Mouse (Mus musculus): ENCODE measurements around the gene Mylk. TPM values are rescaled to one million over a fixed set of nuclear protein-coding genes. Genes with fewer than 3 reads are reported as not detected.

Mylk gene
- polyA plus RNA-seq, 1 experiment from 2014 or later = 3.0 TPM

- peaks cover 65% of the 10 kb centered on the region for H3K4me1 ChIP-seq
- WGBS = 77% methylated on average over 5 of the region's 5 CpGs
Observed at GRCm38 (mm10) chr16:34924324-34924723, 179.3 kb downstream of the Mylk start.

GRCm38 (mm10) chr16:34924937-34925618 is 180.1 kb downstream of the Mylk start:
- WGBS = 68% methylated on average over 6 of the region's 6 CpGs
- H3K4me1 ChIP-seq = peaks cover 65% of the 10 kb centered on the region
- peak overlapping the region; percentile 68 for H3K27ac ChIP-seq (replicated peaks)

More at GRCm38 (mm10) chr16:34924324-34924723, 179.3 kb downstream of the Mylk start:
- Histone ChIP-seq H3K27ac (replicated peaks) (no peak overlapping the region), H3K36me3 (replicated peaks) (no peaks in the 10 kb centered on the region), H3K4me3 (no peak overlapping the region), H3K27me3 (replicated peaks; ENCODE audit: low read depth, poor library complexity, severe bottlenecking) (no peaks in the 10 kb centered on the region), H3K9me3 (no peaks in the 10 kb centered on the region)
- no peak for DNase-seq (ENCODE audit: low spot score)

GRCm38 (mm10) chr16:34926531-34927435 is 181.8 kb downstream of the Mylk start:
- no peak overlapping the region for H3K4me3 ChIP-seq
- WGBS = 79% methylated on average over 9 of the region's 9 CpGs
- peaks cover 60% of the 10 kb centered on the region for H3K4me1 ChIP-seq
- no peaks in the 10 kb centered on the region for H3K36me3 ChIP-seq (replicated peaks)
- H3K9me3 ChIP-seq = no peaks in the 10 kb centered on the region
- peak overlapping the region; percentile 69 for H3K27ac ChIP-seq (replicated peaks)
- no peak for DNase-seq (ENCODE audit: low spot score)
- no peaks in the 10 kb centered on the region for H3K27me3 ChIP-seq (replicated peaks; ENCODE audit: low read depth, poor library complexity, severe bottlenecking)

More at GRCm38 (mm10) chr16:34924937-34925618, 180.1 kb downstream of the Mylk start:
- Histone ChIP-seq H3K27me3 (replicated peaks; ENCODE audit: low read depth, poor library complexity, severe bottlenecking) (no peaks in the 10 kb centered on the region), H3K9me3 (no peaks in the 10 kb centered on the region), H3K4me3 (no peak overlapping the region), H3K36me3 (replicated peaks) (no peaks in the 10 kb centered on the region)
- no peak for DNase-seq (ENCODE audit: low spot score)

- no peak for DNase-seq (ENCODE audit: low spot score)
- Histone ChIP-seq H3K4me3 (no peak overlapping the region), H3K27me3 (replicated peaks; ENCODE audit: low read depth, poor library complexity, severe bottlenecking) (0 out of 2 replicates have a peak, but pooled peaks cover 4% of the 10 kb centered on the region), H3K36me3 (replicated peaks) (no peaks in the 10 kb centered on the region), H3K9me3 (no peaks in the 10 kb centered on the region), H3K4me1 (peaks cover 54% of the 10 kb centered on the region), H3K27ac (replicated peaks) (peak overlapping the region; percentile 69; the same call in 1 of the 2 replicates)
- WGBS = 65% methylated on average over 8 of the region's 8 CpGs
Observed at GRCm38 (mm10) chr16:34929686-34930085, 184.7 kb downstream of the Mylk start.

GRCm38 (mm10) chr16:34930110-34930509 is 185.1 kb downstream of the Mylk start:
- Histone ChIP-seq H3K27me3 (replicated peaks; ENCODE audit: low read depth, poor library complexity, severe bottlenecking) (0 out of 2 replicates have a peak, but pooled peaks cover 4% of the 10 kb centered on the region), H3K9me3 (no peaks in the 10 kb centered on the region), H3K27ac (replicated peaks) (peak overlapping the region; percentile 69), H3K4me1 (peaks cover 53% of the 10 kb centered on the region), H3K4me3 (no peak overlapping the region), H3K36me3 (replicated peaks) (no peaks in the 10 kb centered on the region)
- no peak for DNase-seq (ENCODE audit: low spot score)
- WGBS = 81% methylated on average over 7 of the region's 7 CpGs

GRCm38 (mm10) chr16:34931306-34931705 is 186.3 kb downstream of the Mylk start:
- Histone ChIP-seq H3K9me3 (no peaks in the 10 kb centered on the region), H3K36me3 (replicated peaks) (no peaks in the 10 kb centered on the region), H3K27me3 (replicated peaks; ENCODE audit: low read depth, poor library complexity, severe bottlenecking) (0 out of 2 replicates have a peak, but pooled peaks cover 4% of the 10 kb centered on the region), H3K4me3 (no peak overlapping the region), H3K4me1 (peaks cover 53% of the 10 kb centered on the region), H3K27ac (replicated peaks) (no peak overlapping the region; the same call in 1 of the 2 replicates)
- no peak for DNase-seq (ENCODE audit: low spot score)
- 79% methylated on average over 2 of the region's 2 CpGs for WGBS

GRCm38 (mm10) chr16:34933173-34933572 is 188.2 kb downstream of the Mylk start:
- H3K4me1 ChIP-seq = peaks cover 58% of the 10 kb centered on the region
- H3K9me3 ChIP-seq = no peaks in the 10 kb centered on the region
- no peak overlapping the region for H3K4me3 ChIP-seq
- H3K27me3 ChIP-seq (replicated peaks; ENCODE audit: low read depth, poor library complexity, severe bottlenecking) = 0 out of 2 replicates have a peak, but pooled peaks cover 4% of the 10 kb centered on the region
- no peaks in the 10 kb centered on the region for H3K36me3 ChIP-seq (replicated peaks)
- 0 out of 2 replicates have a peak overlapping the region, but pooled peaks have one; percentile 0 for H3K27ac ChIP-seq (replicated peaks)
- 85% methylated on average over 4 of the region's 4 CpGs for WGBS
- no peak for DNase-seq (ENCODE audit: low spot score)

GRCm38 (mm10) chr16:34934486-34934885 is 189.5 kb downstream of the Mylk start:
- Histone ChIP-seq H3K4me1 (peaks cover 61% of the 10 kb centered on the region), H3K9me3 (no peaks in the 10 kb centered on the region), H3K27ac (replicated peaks) (peak overlapping the region; percentile 75; the same call in 1 of the 2 replicates), H3K36me3 (replicated peaks) (no peaks in the 10 kb centered on the region), H3K4me3 (no peak overlapping the region), H3K27me3 (replicated peaks; ENCODE audit: low read depth, poor library complexity, severe bottlenecking) (0 out of 2 replicates have a peak, but pooled peaks cover 4% of the 10 kb centered on the region)
- no peak for DNase-seq (ENCODE audit: low spot score)
- 50% methylated on average over 6 of the region's 6 CpGs for WGBS

- H3K27me3 ChIP-seq (replicated peaks; ENCODE audit: low read depth, poor library complexity, severe bottlenecking) = 0 out of 2 replicates have a peak, but pooled peaks cover 4% of the 10 kb centered on the region
- H3K27ac ChIP-seq (replicated peaks) = peak overlapping the region; percentile 75
- peaks cover 56% of the 10 kb centered on the region for H3K4me1 ChIP-seq
- DNase-seq (ENCODE audit: low spot score) = peak; percentile 85
- H3K4me3 ChIP-seq = no peak overlapping the region
- 26% methylated on average over 9 of the region's 9 CpGs for WGBS
- H3K36me3 ChIP-seq (replicated peaks) = no peaks in the 10 kb centered on the region
- H3K9me3 ChIP-seq = no peaks in the 10 kb centered on the region
Observed at GRCm38 (mm10) chr16:34935514-34936338, 190.7 kb downstream of the Mylk start.

- Histone ChIP-seq H3K4me3 (no peak overlapping the region), H3K4me1 (peaks cover 58% of the 10 kb centered on the region), H3K36me3 (replicated peaks) (no peaks in the 10 kb centered on the region), H3K9me3 (no peaks in the 10 kb centered on the region), H3K27me3 (replicated peaks; ENCODE audit: low read depth, poor library complexity, severe bottlenecking) (0 out of 2 replicates have a peak, but pooled peaks cover 4% of the 10 kb centered on the region), H3K27ac (replicated peaks) (peak overlapping the region; percentile 75)
- WGBS = 55% methylated on average over 9 of the region's 9 CpGs
- no peak for DNase-seq (ENCODE audit: low spot score)
Observed at GRCm38 (mm10) chr16:34936339-34936810, 191.4 kb downstream of the Mylk start.

GRCm38 (mm10) chr16:34937611-34938010 is 192.6 kb downstream of the Mylk start:
- Histone ChIP-seq H3K4me3 (no peak overlapping the region), H3K27ac (replicated peaks) (peak overlapping the region; percentile 75), H3K27me3 (replicated peaks; ENCODE audit: low read depth, poor library complexity, severe bottlenecking) (0 out of 2 replicates have a peak, but pooled peaks cover 4% of the 10 kb centered on the region), H3K36me3 (replicated peaks) (no peaks in the 10 kb centered on the region), H3K9me3 (no peaks in the 10 kb centered on the region), H3K4me1 (peaks cover 65% of the 10 kb centered on the region)
- 55% methylated on average over 4 of the region's 4 CpGs for WGBS
- no peak for DNase-seq (ENCODE audit: low spot score)

All from embryonic facial prominence, embryonic 10.5 days (tissue).